Mouse (Mus musculus) small intestine, adult 2 months (tissue): Measurements from ENCODE around the gene Zan. TPM values are rescaled to one million over a fixed set of nuclear protein-coding genes. Genes with fewer than 3 reads are reported as not detected.

Experiments
- H3K27ac ChIP-seq: fragments of 200-500 bp; 2 replicates; pipeline ENCODE4 v1.5.1; 2012; ENCODE audit warnings: low read depth, low read length, control low read depth, inconsistent platforms; ENCODE audit not compliant: insufficient read depth
- H3K27me3 ChIP-seq: fragments of 200-500 bp; 2 replicates; pipeline ENCODE4 v1.6.1; 2012; ENCODE audit warnings: mild to moderate bottlenecking, moderate library complexity, low read length, inconsistent platforms; ENCODE audit not compliant: control insufficient read depth, insufficient read depth
- H3K36me3 ChIP-seq: fragments of 200-500 bp; 2 replicates; pipeline ENCODE4 v1.6.1; 2012; ENCODE audit warnings: mild to moderate bottlenecking, low read length, control low read depth, inconsistent platforms; ENCODE audit not compliant: control insufficient read depth, insufficient read depth
- H3K4me1 ChIP-seq: fragments of 200-500 bp; 2 replicates; pipeline ENCODE4 v1.6.1; 2012; ENCODE audit warnings: low read length, inconsistent platforms, mixed read lengths; ENCODE audit not compliant: control insufficient read depth, insufficient read depth, insufficient read length
- H3K4me3 ChIP-seq: fragments of 200-500 bp; 2 replicates; pipeline ENCODE4 v1.5.1; 2012; ENCODE audit warnings: low read depth, mild to moderate bottlenecking, control low read depth, inconsistent platforms, low read length, moderate library complexity
- CTCF ChIP-seq: fragments of 200-500 bp; IDR thresholded peaks from 2 replicates; pipeline ENCODE4 v1.5.1; 2012; ENCODE audit warnings: low read depth, mild to moderate bottlenecking, control low read depth, inconsistent platforms, low read length, moderate library complexity, mixed read lengths; ENCODE audit not compliant: insufficient replicate concordance, insufficient read length; ENCODE audit errors: extremely low read depth
- POLR2A ChIP-seq: fragments of 200-500 bp; IDR thresholded peaks from 2 replicates; pipeline ENCODE4 v1.6.1; 2012; ENCODE audit warnings: low read depth, mild to moderate bottlenecking, control low read depth, inconsistent platforms, low read length, moderate library complexity
- WGBS: fragments of 180-500 bp; shearing (Covaris S2); methylation state at CpG from one replicate; pipeline ENCODE4 v1.1.7; 2018; 5-methylcytosine and 5-hydroxymethylcytosine counted together
- polyA plus RNA-seq: library from polyadenylated mRNA; depleted of rRNA; stranded (reverse); fragments of >200 nt; gene quantifications from 2 replicates; pipeline ENCODE4 v1.2.3, GENCODE M21; 2012

The Zan gene
- polyA plus RNA-seq, 1 experiment: 2.3 TPM

GRCm38 (mm10) chr5:137411235-137411634, 65.6 kb downstream of the Zan start:
- no peak for TF ChIP-seq POLR2A
- no peak for TF ChIP-seq CTCF
- H3K36me3 ChIP-seq: no peaks in the 10 kb centered on the region
- no peaks in the 10 kb centered on the region for H3K4me1 ChIP-seq
- no peak overlapping the region for H3K4me3 ChIP-seq
- WGBS: 74% methylated on average over 8 of the region's 8 CpGs
- no peaks in the 10 kb centered on the region for H3K27me3 ChIP-seq
- no peak overlapping the region for H3K27ac ChIP-seq

GRCm38 (mm10) chr5:137410549-137410948, 66.3 kb downstream of the Zan start:
- no peaks in the 10 kb centered on the region for H3K36me3 ChIP-seq
- 97% methylated on average over 3 of the region's 3 CpGs for WGBS
- H3K27ac ChIP-seq: no peak overlapping the region
- H3K4me3 ChIP-seq: no peak overlapping the region
- TF ChIP-seq CTCF: no peak
- TF ChIP-seq POLR2A: no peak
- no peaks in the 10 kb centered on the region for H3K4me1 ChIP-seq
- H3K27me3 ChIP-seq: no peaks in the 10 kb centered on the region

- no peak overlapping the region for H3K4me3 ChIP-seq
- WGBS: 89% methylated on average over 3 of the region's 3 CpGs
- H3K27ac ChIP-seq: no peak overlapping the region
- H3K27me3 ChIP-seq: no peaks in the 10 kb centered on the region
- H3K4me1 ChIP-seq: no peaks in the 10 kb centered on the region
- no peak for TF ChIP-seq CTCF
- TF ChIP-seq POLR2A: no peak
- H3K36me3 ChIP-seq: no peaks in the 10 kb centered on the region
These were observed 66.8 kb downstream of the Zan start for GRCm38 (mm10) chr5:137410066-137410465.

- TF ChIP-seq CTCF: no peak
- TF ChIP-seq POLR2A: no peak
- no peaks in the 10 kb centered on the region for H3K4me1 ChIP-seq
- 83% methylated on average over 6 of the region's 6 CpGs for WGBS
- no peaks in the 10 kb centered on the region for H3K27me3 ChIP-seq
- no peak overlapping the region for H3K4me3 ChIP-seq
- H3K27ac ChIP-seq: no peak overlapping the region
- no peaks in the 10 kb centered on the region for H3K36me3 ChIP-seq
These were observed 67.4 kb downstream of the Zan start for GRCm38 (mm10) chr5:137409451-137409850.

GRCm38 (mm10) chr5:137404081-137404480, 72.8 kb downstream of the Zan start:
- TF ChIP-seq POLR2A (no peak), CTCF (no peak)
- H3K4me1 ChIP-seq: peaks cover 3% of the 10 kb centered on the region; the same call in 1 of the 2 replicates
- no peak overlapping the region for H3K4me3 ChIP-seq
- no peaks in the 10 kb centered on the region for H3K36me3 ChIP-seq
- 87% methylated on average over 2 of the region's 2 CpGs for WGBS
- no peaks in the 10 kb centered on the region for H3K27me3 ChIP-seq
- no peak overlapping the region for H3K27ac ChIP-seq

- no peaks in the 10 kb centered on the region for H3K4me1 ChIP-seq
- H3K27ac ChIP-seq: no peak overlapping the region
- no peak for TF ChIP-seq POLR2A
- TF ChIP-seq CTCF: no peak
- no peaks in the 10 kb centered on the region for H3K27me3 ChIP-seq
- 57% methylated on average over 7 of the region's 7 CpGs for WGBS
- no peaks in the 10 kb centered on the region for H3K36me3 ChIP-seq
- no peak overlapping the region for H3K4me3 ChIP-seq
These were observed 82.4 kb downstream of the Zan start for GRCm38 (mm10) chr5:137394456-137394855.

DNA sequence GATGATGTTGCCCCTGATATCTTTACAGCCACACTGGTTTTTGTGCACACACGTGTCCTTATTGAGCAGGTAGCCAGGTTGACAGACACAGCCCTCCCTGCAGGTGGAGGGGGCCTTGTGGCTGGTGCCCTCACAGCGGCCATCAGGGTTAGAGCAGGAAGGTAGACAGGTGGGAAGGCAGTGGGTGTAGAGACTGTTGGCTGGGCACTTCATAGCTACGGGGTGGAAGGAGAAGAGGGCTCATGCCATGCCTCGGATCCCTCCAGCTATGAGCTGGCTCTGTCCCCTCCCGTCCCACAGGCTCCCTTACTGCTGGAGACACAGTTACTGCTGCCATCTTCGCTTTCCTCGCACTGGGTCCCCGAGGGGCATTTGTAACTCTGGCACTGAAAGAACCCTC, 85.2 kb downstream of the Zan start:
- no peak overlapping the region for H3K27ac ChIP-seq
- TF ChIP-seq CTCF (no peak), POLR2A (no peak)
- H3K36me3 ChIP-seq: no peaks in the 10 kb centered on the region
- WGBS: 87% methylated on average over 8 of the region's 8 CpGs
- H3K4me3 ChIP-seq: no peak overlapping the region
- H3K4me1 ChIP-seq: no peaks in the 10 kb centered on the region
- H3K27me3 ChIP-seq: no peaks in the 10 kb centered on the region

DNA sequence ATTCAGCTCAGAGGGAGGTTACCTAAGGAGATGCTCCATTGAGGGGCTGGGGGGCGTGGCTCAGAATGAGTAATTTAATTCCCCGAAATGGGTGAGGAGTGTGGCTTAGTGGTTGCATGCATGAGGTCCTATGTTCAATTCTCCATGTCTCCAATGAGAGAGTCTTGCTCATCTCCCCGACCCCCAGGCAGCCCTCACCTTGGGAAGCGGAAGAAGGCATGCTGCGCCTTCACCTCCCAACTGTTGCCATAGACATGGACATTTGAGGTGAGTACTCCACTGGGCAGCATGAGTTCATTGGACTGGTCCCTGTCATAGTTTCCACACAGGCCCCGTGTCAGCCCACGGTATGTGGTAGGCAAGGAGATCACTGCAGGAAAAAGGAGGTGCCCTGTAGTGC, 90.2 kb downstream of the Zan start:
- no peaks in the 10 kb centered on the region for H3K27me3 ChIP-seq
- TF ChIP-seq POLR2A (no peak), CTCF (no peak)
- H3K4me1 ChIP-seq: no peaks in the 10 kb centered on the region
- no peak overlapping the region for H3K4me3 ChIP-seq
- WGBS: 91% methylated on average over 7 of the region's 7 CpGs
- H3K27ac ChIP-seq: no peak overlapping the region
- no peaks in the 10 kb centered on the region for H3K36me3 ChIP-seq
